20 mouse cellular contexts compared by ENCODE assay signal in genomic region chr2:159950369-159950768, GRCm38 (mm10).
DNase-seq lines count a peak whose midpoint lies in the region; ATAC-seq and TF ChIP-seq lines count a peak whose summit lies in the region.
"Had no signal": no experiment of that assay in that cellular context is flagged by ENCODE, and none has a peak within 500 bp of the region (broad histone marks: within the 10 kb centered on the region; RNA-seq: fewer than 3 reads in every experiment).

No protein-coding gene starts in this region.

- no peak for TF ChIP-seq CTCF in left cerebral cortex, adult 2 months (IDR thresholded peaks at IDR 0.05)

- intact Hi-C loops in left cerebral cortex, adult 2 months (cut with DNase I) = no loop called here

- WGBS in limb, embryonic 14.5 days = 58% methylated on average over 1 of the region's 1 CpGs
- WGBS in limb, embryonic 10.5 days = 71% methylated on average over 1 of the region's 1 CpGs
- WGBS in embryonic facial prominence, embryonic 15.5 days = 49% methylated on average over 1 of the region's 1 CpGs

- TF ChIP-seq POLR2A in limb, embryonic 14.5 days (IDR thresholded peaks at IDR 0.05; ENCODE audit: borderline replicate concordance, extremely low read depth, insufficient read depth, insufficient read length) = no peak

- H3K9me3 ChIP-seq in limb, embryonic 14.5 days (ENCODE audit: control insufficient read depth, low read length) = no peaks in the 10 kb centered on the region
- H3K9me3 ChIP-seq in limb, embryonic 10.5 days (replicated peaks) = no peaks in the 10 kb centered on the region
- no peaks in the 10 kb centered on the region for H3K9me3 ChIP-seq in embryonic facial prominence, embryonic 15.5 days (replicated peaks)
- H3K9me3 ChIP-seq: embryonic facial prominence, embryonic 13.5 days; forebrain, embryonic 10.5 days; forebrain, embryonic 12.5 days had no signal

- peak; percentile 17 for DNase-seq in limb, embryonic 14.5 days (ENCODE audit: low spot score)
- no peak for DNase-seq in limb, embryonic 10.5 days (ENCODE audit: low spot score)
- peak; percentile 27 for DNase-seq in fibroblast of lung, adult 2 months (ENCODE audit: low read depth)
- no peak for DNase-seq in left cerebral cortex, adult 2 months (ENCODE audit: extremely low spot score in 1 of 2, low spot score in 2 of 2)
- no peak for DNase-seq in frontal cortex, postnatal 10 days (ENCODE audit: low spot score in 2 of 2)
- DNase-seq: adrenal gland, adult 8-10 months; adrenal gland, postnatal 14 days; adrenal gland, postnatal 36 days; cerebellum, adult 11-12 months; cerebellum, adult 2 months; cerebellum, adult 9-10 months; cerebellum, postnatal 10 days; cerebellum, postnatal 25 days had no signal

- H3K36me3 ChIP-seq in limb, embryonic 14.5 days (ENCODE audit: control insufficient read depth, insufficient read depth, low read length) = no peaks in the 10 kb centered on the region
- H3K36me3 ChIP-seq in limb, embryonic 10.5 days = no peaks in the 10 kb centered on the region
- no peaks in the 10 kb centered on the region for H3K36me3 ChIP-seq in embryonic facial prominence, embryonic 15.5 days
- H3K36me3 ChIP-seq: embryonic facial prominence, embryonic 13.5 days; forebrain, embryonic 10.5 days; forebrain, embryonic 12.5 days had no signal

- 0 out of 2 replicates have a peak overlapping the region, but pooled peaks have one; percentile 21 for H3K27ac ChIP-seq in limb, embryonic 14.5 days (replicated peaks; ENCODE audit: low read depth, low read length)
- no peak overlapping the region for H3K27ac ChIP-seq in limb, embryonic 10.5 days
- peak overlapping the region; percentile 74 for H3K27ac ChIP-seq in embryonic facial prominence, embryonic 15.5 days (replicated peaks)
- no peak overlapping the region for H3K27ac ChIP-seq in left cerebral cortex, adult 2 months
- H3K27ac ChIP-seq: embryonic facial prominence, embryonic 13.5 days; forebrain, embryonic 10.5 days; forebrain, embryonic 12.5 days had no signal

- H3K9ac ChIP-seq in limb, embryonic 14.5 days (ENCODE audit: low read depth, low read length, severe bottlenecking) = no peak overlapping the region
- no peak overlapping the region for H3K9ac ChIP-seq in embryonic facial prominence, embryonic 15.5 days
- H3K9ac ChIP-seq: embryonic facial prominence, embryonic 13.5 days; forebrain, embryonic 12.5 days had no signal

- no peaks in the 10 kb centered on the region for H3K27me3 ChIP-seq in limb, embryonic 14.5 days (ENCODE audit: control insufficient read depth, insufficient read depth, low read length)
- no peaks in the 10 kb centered on the region for H3K27me3 ChIP-seq in limb, embryonic 10.5 days (ENCODE audit: low read depth, poor library complexity, severe bottlenecking)
- H3K27me3 ChIP-seq in embryonic facial prominence, embryonic 15.5 days = no peaks in the 10 kb centered on the region
- H3K27me3 ChIP-seq: embryonic facial prominence, embryonic 13.5 days; forebrain, embryonic 12.5 days had no signal

- H3K4me1 ChIP-seq in limb, embryonic 14.5 days (ENCODE audit: control insufficient read depth, insufficient read depth, low read length) = no peaks in the 10 kb centered on the region
- H3K4me1 ChIP-seq in limb, embryonic 10.5 days = no peaks in the 10 kb centered on the region
- H3K4me1 ChIP-seq in embryonic facial prominence, embryonic 15.5 days = no peaks in the 10 kb centered on the region
- H3K4me1 ChIP-seq: embryonic facial prominence, embryonic 13.5 days; forebrain, embryonic 10.5 days; forebrain, embryonic 12.5 days had no signal

- ATAC-seq in limb, embryonic 14.5 days (ENCODE audit: low FRiP score, low read depth) = no peak
- no peak for ATAC-seq in embryonic facial prominence, embryonic 15.5 days (ENCODE audit: insufficient number of reproducible peaks, low FRiP score, low TSS enrichment, low read depth)
- ATAC-seq in inflammation-experienced regulatory T-cells, adult 6 months = no peak
- ATAC-seq: forebrain, embryonic 14.5 days; forebrain, embryonic 16.5 days had no signal

- no peak overlapping the region for H3K4me3 ChIP-seq in limb, embryonic 14.5 days (replicated peaks; ENCODE audit: low read length)
- no peak overlapping the region for H3K4me3 ChIP-seq in limb, embryonic 10.5 days
- no peak overlapping the region for H3K4me3 ChIP-seq in embryonic facial prominence, embryonic 15.5 days (replicated peaks)
- no peak overlapping the region for H3K4me3 ChIP-seq in left cerebral cortex, adult 2 months
- H3K4me3 ChIP-seq: embryonic facial prominence, embryonic 13.5 days; forebrain, embryonic 10.5 days; forebrain, embryonic 12.5 days had no signal

- no peak overlapping the region for H3K4me2 ChIP-seq in limb, embryonic 14.5 days (replicated peaks; ENCODE audit: low read depth, low read length, severe bottlenecking)
- H3K4me2 ChIP-seq in embryonic facial prominence, embryonic 15.5 days (replicated peaks) = no peak overlapping the region
- H3K4me2 ChIP-seq: embryonic facial prominence, embryonic 13.5 days; forebrain, embryonic 12.5 days had no signal

Comparison
In these comparisons a context has a peak if more than half of its experiments do, and no peak if none do; other contexts are left out.
1. DNase-seq: peak in limb, embryonic 14.5 days (single experiment) and fibroblast of lung, adult 2 months (single experiment); none in limb, embryonic 10.5 days (single experiment), left cerebral cortex, adult 2 months (0 of 2) and frontal cortex, postnatal 10 days (0 of 2).
2. H3K27ac ChIP-seq: peak in limb, embryonic 14.5 days (single experiment) and embryonic facial prominence, embryonic 15.5 days (single experiment); none in limb, embryonic 10.5 days (single experiment) and left cerebral cortex, adult 2 months (single experiment).